Mouse (Mus musculus): ENCODE results near the gene Cpa1. TPM values are rescaled to one million over a fixed set of nuclear protein-coding genes. Genes with fewer than 3 reads are reported as not detected.

Gene Cpa1
- polyA plus RNA-seq, 1 experiment from 2014 or later: 0.42 TPM

Other genes starting within 250 kb of the Cpa1 start
- 62.1 and 69.4 TPM in 2 replicates for gene Zc3hc1, start 248.2 kb upstream of the Cpa1 start, polyA plus RNA-seq (2016; fragmentation: Nextera tagmentation; extraction: Ambion mirVana)
- gene Klhdc10, start 237.3 kb upstream of the Cpa1 start, polyA plus RNA-seq (2016; fragmentation: Nextera tagmentation; extraction: Ambion mirVana): 40.2 and 48.6 TPM in 2 replicates
- 45.6 and 49.1 TPM in 2 replicates for gene Tmem209, start 129.4 kb upstream of the Cpa1 start, polyA plus RNA-seq (2016; fragmentation: Nextera tagmentation; extraction: Ambion mirVana)
- gene Ssmem1, start 129.4 kb upstream of the Cpa1 start, polyA plus RNA-seq (2016; fragmentation: Nextera tagmentation; extraction: Ambion mirVana): 0.22 and 0.34 TPM in 2 replicates
- gene Cpa2, start 97.6 kb upstream of the Cpa1 start, polyA plus RNA-seq (2016; fragmentation: Nextera tagmentation; extraction: Ambion mirVana): 5.8 and 6.7 TPM in 2 replicates
- gene Cpa4, start 70.8 kb upstream of the Cpa1 start, polyA plus RNA-seq (2016; fragmentation: Nextera tagmentation; extraction: Ambion mirVana): 1.6 and 1.9 TPM in 2 replicates
- 0.14 and 0.30 TPM in 2 replicates for gene Cpa5, start 28.2 kb upstream of the Cpa1 start, polyA plus RNA-seq (2016; fragmentation: Nextera tagmentation; extraction: Ambion mirVana)
- 20.1 and 20.7 TPM in 2 replicates for gene Cep41, start 54.5 kb downstream of the Cpa1 start, polyA plus RNA-seq (2016; fragmentation: Nextera tagmentation; extraction: Ambion mirVana)
- 584 and 614 TPM in 2 replicates for gene Mest, start 84.3 kb downstream of the Cpa1 start, polyA plus RNA-seq (2016; fragmentation: Nextera tagmentation; extraction: Ambion mirVana)